Mouse (Mus musculus): Measurements from ENCODE around the gene Sigmar1.
"Not testable (repeated sequence)": the region's sequence is repeated elsewhere in the genome, so short reads cannot be mapped to it uniquely, and the experiment has no call there.

Gene Sigmar1

DNA sequence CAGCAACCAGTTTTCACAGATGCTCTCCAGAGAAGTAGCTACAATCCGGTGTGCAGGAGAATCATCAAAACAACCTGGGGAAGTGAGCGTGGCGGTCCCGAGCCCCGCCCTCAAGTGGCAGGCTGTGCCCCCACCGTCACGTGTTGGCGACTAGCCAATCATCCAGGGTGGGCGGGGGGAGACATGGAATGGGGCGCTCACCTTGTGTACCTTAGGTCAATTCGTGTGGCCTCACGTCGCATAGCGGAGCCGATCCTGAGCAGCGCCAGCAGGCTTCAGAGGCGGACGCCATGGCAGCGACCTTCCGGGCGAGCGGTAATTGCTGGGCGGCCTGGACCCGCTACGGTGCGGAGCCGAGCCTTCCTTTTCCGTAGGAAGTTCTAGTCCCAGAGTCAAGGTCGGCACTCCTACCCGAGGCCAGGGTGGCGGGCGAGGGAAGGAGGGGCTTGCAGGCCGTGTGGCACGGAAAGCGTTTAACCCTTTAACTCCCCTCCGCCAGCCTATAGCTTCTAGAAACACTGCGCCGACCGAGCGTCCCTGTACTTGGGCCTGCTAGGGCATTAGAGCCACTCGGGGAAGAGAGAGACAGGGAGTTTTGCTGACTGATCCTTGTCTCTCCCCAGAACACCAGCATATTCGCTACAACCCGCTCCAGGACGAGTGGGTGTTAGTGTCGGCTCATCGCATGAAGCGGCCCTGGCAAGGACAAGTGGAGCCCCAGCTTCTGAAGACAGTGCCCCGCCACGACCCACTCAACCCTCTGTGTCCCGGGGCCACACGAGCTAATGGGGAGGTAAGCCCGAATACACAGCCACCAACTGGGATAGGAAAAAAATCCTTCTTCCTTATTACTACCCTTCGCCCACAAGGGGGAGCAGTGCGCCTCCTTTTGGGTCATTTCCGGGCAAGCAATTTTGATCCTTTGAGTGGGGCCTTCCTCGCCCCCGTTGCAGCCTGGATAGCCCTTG lies at the start of gene Sigmar1:
Sigmar1 (minus strand) TSS at position 820 of the 968 bp plus-strand sequence.
- DNase-seq = peak; percentile 85 to 88

DNA sequence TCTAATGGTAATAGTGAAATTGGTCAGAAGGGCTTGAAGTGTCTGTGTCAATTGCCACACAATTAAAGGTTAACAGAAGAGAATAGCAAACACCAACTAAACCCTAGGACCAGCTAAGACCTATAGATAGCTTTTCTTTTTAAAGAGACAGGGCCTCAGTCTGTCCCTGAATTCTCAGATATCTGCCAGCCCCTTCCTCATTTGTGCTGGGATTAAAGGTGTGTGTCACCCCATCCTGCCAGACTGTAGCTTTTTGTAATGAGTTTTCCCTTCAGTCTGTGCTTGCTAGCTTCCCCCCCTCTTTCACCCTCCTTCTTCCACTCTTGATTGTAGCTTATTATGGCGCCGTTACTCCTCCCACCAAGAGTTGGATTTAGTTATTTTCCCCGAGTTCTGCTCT lies 27.2 kb upstream of the Sigmar1 start:
- not testable (repeated sequence) for DNase-seq

- DNase-seq = not testable (repeated sequence)
Observed at GRCm38 (mm10) chr4:41782711-41783110, 26.8 kb upstream of the Sigmar1 start.

- DNase-seq = peak in 1 of 2 experiments; percentile 29
Observed at GRCm38 (mm10) chr4:41781748-41782485, 26.0 kb upstream of the Sigmar1 start.

GRCm38 (mm10) chr4:41781271-41781670 lies 25.3 kb upstream of the Sigmar1 start:
- not testable (repeated sequence) for DNase-seq

DNA sequence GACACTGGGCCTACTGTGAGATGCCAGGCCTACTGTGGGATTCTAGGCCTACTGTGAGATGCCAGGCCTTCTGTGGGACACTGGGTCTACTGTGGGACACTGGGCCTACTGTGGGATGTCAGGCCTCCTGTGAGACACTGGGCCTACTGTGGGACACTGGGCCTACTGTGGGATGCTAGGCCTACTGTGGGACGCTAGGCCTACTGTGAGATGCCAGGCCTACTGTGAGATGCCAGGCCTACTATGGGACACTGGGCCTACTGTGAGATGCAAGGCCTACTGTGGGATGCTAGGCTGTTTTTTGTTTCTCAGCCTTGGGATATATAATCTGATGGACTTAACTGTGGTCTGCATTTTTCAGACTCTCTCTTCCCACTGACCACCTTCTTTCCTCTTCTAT lies 19.9 kb upstream of the Sigmar1 start:
- DNase-seq = not testable (repeated sequence)

- not testable (repeated sequence) for DNase-seq
Observed at GRCm38 (mm10) chr4:41774506-41774905, 18.5 kb upstream of the Sigmar1 start.

GRCm38 (mm10) chr4:41774002-41774401 lies 18.0 kb upstream of the Sigmar1 start, which contains the start of gene Ccl27a:
Gene Ccl27a (minus strand): TSS chr4:41774247.
- DNase-seq = peak; percentile 76 to 83

- DNase-seq = peak; percentile 62 to 66
Observed at GRCm38 (mm10) chr4:41773502-41773901, 17.5 kb upstream of the Sigmar1 start.

DNA sequence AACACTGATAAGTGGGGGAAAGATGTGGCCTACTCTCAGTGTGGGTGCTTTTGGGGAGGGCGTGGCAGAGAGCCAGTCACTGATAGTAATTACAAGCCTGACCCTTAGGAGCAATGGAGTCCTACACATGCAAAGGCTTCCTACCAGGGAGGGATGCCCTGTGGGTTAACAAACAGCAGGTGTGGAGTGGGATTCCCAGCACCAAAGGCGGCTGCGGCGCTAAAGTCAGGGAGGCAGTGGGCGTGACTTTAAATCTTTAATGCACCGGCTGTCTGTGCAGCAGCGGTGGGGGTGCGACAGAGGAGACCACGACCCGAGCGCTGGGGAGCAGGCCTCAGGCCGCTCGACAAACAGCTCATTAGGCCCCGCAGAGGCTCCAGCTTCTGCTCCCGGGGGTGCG lies 17.0 kb upstream of the Sigmar1 start:
- not testable (repeated sequence) for DNase-seq

DNA sequence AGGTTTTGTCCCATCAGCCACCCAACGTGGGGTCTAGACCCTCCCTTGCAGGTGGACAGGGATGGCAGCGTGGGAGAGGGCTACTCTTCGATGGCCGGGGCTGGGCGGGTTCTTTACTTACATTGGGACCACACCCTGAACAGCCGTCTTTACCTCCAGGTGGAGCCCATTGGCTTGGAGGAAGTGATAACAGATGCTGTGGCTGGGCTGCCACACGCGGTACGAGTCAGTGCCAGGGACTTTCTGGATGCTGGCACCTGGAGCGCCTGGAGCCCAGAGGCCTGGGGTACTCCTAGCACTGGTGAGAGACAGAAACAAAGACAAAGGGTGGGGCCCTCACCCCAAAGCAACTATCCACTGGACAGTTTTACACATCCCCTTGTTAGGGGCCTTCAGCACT lies 11.3 kb upstream of the Sigmar1 start:
- DNase-seq = not testable (repeated sequence)

GRCm38 (mm10) chr4:41763176-41763575 lies 7.2 kb upstream of the Sigmar1 start:
- not testable (repeated sequence) for DNase-seq

DNA sequence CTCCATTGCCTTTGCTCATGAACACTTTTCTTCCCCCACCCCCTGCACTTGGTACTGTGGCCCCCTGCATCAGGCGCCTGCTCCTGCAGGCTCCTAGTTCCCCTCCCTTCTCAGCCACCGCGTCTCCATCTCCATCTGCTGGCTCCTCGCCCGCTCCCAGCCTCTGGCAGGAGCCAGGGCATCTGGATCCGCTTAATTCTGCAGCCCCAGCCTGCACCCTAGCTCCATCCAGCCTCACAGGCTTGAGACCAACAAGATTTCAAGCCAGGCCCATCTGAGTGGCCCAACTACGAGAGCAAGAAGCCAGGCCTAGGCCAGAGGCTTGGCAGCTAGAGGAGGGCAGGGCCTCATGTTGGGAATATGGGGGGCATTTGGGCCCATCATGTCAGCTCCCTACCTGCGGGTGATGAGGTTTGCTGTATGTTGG lies 6.7 kb upstream of the Sigmar1 start:
- DNase-seq = peak in 1 of 2 experiments; percentile 50

DNA sequence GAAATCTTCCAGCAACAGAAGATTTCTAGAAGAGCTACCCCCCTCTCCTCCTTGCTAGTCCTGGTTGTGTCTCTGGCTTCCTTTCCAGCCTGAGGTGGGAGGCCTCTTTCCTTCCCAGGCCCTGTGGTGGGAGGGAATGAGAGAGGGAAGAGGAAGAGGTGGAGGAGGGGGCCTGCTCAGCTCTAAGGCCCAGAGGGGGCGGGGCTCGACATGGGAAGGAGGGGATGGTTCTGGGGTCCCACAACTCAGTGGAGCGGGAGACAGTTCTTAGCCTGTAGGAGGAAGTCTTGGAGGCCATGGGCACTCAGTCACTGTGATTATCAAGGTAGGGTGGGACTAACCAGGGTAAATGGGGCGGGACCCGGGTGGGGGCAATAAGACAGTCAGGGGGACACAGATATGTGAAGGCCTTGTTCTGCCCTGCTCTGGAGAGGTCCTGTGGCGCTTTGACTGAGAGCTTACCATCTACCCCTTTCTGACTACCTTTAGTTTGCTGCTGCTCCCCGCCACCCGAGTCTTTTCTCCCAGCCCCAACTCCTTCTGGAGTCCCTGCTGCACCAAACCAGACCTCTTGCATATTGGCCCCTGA lies 6.2 kb upstream of the Sigmar1 start:
- DNase-seq = no peak

DNA sequence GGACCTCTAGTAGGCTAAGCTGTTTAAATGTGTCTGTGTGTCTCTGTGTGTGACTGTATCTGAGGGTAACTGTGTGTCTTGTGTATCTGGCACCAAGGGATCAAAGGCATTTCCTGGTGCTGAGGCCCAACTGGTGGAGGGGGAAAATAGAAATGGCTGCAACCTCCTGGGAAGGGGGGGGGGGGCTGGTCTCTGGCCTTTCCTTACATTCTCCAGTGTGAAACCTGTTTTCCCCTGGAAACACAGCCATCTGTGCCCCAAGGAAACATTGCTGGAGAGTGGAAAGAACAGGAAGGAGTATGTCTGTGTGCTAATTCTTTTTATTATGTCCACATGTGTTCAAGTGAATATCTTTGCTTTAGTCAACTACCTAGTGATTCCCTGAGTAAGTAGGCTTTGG lies 5.7 kb upstream of the Sigmar1 start:
- no peak for DNase-seq

GRCm38 (mm10) chr4:41760911-41761310 lies 5.0 kb upstream of the Sigmar1 start:
- DNase-seq = no peak

- peak; percentile 88 to 93 for DNase-seq
Observed at GRCm38 (mm10) chr4:41760288-41760721, 4.3 kb upstream of the Sigmar1 start.

DNA sequence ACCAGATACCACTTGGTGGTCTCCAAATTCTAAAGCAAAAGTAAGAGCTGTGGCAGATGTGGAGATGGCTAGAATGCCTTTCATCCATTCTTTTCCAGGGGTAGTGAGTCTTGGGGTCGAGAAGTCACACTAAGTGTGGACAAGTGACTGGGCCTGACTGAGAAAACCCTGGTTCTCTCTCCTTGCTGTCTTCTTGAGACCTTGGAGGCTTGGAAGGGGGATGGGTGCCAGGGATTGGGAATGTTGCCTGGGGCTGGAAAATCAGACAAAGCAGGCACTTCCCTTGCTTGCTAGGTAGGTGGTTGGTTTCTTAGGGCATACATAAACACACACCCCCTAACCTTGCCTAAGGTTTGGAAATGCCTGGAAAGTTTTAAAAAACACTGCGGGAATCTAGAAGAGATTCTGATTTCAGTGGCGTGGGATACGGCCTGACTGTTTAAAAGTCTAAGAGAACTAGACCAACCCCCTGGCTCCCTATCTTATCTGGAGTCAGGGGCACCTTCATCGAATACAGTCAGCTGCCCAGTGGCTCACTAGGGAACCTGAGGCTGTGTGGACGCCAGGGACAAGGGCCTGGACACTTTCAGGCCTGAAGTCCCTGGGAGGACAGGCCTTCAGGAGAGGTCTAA lies 3.8 kb upstream of the Sigmar1 start:
- no peak for DNase-seq

DNA sequence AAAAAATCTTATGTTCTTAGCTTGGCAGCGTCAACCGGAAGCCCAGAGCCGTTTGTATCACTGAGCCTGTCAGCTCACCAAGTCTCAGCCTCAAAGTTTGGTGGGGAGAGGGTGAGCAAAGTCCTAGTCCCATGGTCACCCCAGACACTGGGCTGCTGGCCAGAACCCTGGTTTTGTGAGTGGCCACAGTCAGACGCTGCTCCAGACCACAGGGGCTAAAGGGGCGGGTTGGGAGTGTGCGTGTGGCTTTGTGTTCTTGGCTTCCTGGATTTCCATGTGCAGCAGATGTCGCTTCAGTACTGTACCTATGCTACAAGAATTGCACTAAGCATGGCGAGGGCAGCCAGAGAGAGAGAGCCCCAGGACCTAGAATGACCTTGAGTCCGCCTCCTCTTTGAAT lies 3.2 kb upstream of the Sigmar1 start:
- DNase-seq = peak in 1 of 2 experiments; percentile 37

DNA sequence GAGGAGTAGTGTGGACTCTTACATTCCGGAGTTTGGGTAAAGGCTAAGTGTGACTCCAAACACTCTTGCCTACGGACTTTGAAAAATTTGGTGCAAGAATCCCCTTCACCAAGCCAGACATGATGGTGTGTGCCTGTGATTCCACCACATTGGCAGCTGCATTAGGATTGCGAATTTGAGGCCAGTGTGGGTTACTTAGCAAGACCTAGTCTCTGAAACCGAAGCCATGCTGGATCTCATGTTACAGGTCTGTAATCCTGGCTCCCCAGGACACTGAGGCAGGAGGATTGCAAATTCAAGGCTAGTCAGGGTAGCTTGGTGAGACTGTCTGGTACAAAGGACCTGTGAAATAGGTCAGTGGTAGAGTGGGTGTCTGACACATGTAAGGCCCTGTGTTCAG lies 2.7 kb upstream of the Sigmar1 start:
- no peak for DNase-seq

- DNase-seq = no peak
Observed at GRCm38 (mm10) chr4:41758021-41758420, 2.1 kb upstream of the Sigmar1 start.

- DNase-seq = no peak
Observed at GRCm38 (mm10) chr4:41757321-41757720, 1.4 kb upstream of the Sigmar1 start.

Measured in cerebellum, postnatal 36 days (tissue).